Mouse (Mus musculus): ENCODE data around the gene Alg3.

Alg3 gene

DNA sequence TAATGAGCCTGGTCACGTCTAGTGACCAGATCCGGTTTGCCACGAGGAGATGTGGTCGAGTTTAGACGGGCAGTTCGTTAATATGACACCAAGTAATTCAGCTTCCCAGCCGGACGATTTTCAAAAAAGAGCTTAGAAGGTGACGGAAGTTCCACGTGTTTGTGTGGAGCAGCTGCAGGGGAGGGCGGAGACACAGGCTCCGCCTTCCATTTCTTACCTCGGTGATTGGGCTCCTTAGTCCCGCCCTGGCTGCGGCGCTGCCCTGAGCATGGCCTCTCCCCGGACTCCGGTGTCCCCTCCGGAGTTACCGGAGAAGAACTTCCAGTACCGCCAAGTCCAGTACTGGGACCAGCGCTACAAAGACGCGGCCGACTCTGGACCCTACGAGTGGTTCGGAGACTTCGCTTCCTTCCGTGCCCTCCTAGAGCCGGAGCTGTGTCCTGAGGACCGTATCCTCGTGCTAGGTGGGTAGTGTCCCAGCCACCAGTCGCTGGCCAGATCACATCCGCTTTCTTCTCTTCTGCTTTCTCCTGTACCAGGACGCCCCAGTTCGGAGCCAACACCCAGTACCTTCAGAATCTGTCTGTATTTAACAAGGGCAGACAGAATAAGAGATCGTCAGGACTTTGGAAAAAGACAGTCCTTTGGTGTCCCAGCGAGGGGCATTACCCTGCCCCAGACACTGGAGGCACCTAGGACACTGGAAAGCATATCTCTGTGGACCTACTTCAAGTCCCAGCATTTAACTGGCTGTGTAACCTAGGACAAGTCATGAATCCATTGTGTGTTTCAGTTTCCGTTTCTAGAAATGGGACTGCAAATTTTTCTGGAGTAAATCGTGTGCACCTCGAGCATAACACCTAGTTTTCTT, at the start of gene Alg3, which contains the start of the genes Eef1akmt4 and Gm49333:
TSS of gene Alg3 (minus strand) at position 379 of the 871 bp plus-strand sequence.
TSS of gene Eef1akmt4 (plus strand) at position 237 of the 871 bp plus-strand sequence.
TSS of gene Gm49333 (plus strand) at position 254 of the 871 bp plus-strand sequence.
- ChIA-PET POLR2A (interaction anchor here (0.6 to 4.3 kb wide), 89 partner anchors 8 to 1734 kb away, joined by 3 to 87 read pairs (median 5); partner anchors contain the start of genes Abcf3 (in 3 of the 4), Ap2m1 (in 3 of the 4), Camk2n2 (in 3 of the 4) and Eif2b5 (in 3 of the 4)), CTCF (interaction anchor here (0.6 to 1.5 kb wide), 9 partner anchors 9 to 859 kb away, joined by 3 to 7 read pairs (median 3); partner anchors contain the start of gene Camk2n2 (in 1 of the 4))

DNA sequence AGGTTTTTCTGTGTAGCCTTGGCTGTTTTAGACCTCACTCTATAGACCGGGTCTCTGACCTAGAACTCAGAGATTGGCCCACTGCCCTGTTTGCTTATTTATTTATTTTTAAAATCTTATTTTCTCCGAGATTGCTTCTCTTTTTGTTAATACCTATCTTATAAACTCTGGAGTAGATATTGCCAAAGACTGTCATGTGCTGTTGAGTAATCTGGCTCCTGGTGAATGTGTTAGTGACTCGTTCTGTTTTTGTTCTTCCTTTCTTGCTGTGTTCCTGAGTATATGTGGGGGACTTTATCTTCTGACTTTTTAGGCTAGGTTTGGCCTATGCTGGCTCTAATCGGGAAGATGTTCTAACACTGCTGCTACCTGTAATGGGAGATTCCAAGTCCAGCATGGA, 46.1 kb upstream of the Alg3 start:
- POLR2A ChIA-PET, result interaction anchor here in 2 of 4 experiments (0.9 to 2.2 kb wide), 5 partner anchors 11 to 31 kb away, joined by 3 to 10 read pairs (median 5); partner anchors contain the start of gene Eif4g1 (in 2 of the 2)
- CTCF ChIA-PET, result interaction anchor here in 2 of 4 experiments (0.7 to 1.5 kb wide), 2 partner anchors 10 to 149 kb away, joined by 6 to 8 read pairs; partner anchors contain the start of gene Eif4g1 (in 1 of the 2)

GRCm38 (mm10) chr16:20653315-20653714, 41.8 kb upstream of the Alg3 start:
- CTCF ChIA-PET, result interaction anchor here in 2 of 4 experiments (0.6 to 1.0 kb wide), 4 partner anchors 9 to 38 kb away, joined by 3 read pairs; no protein-coding TSS in a partner anchor
- POLR2A ChIA-PET, result interaction anchor here in 2 of 4 experiments (0.8 to 4.8 kb wide), 6 partner anchors 15 to 138 kb away, joined by 3 to 53 read pairs (median 4); partner anchors contain the start of genes Eif4g1 (in 2 of the 2), Abcf3 (in 1 of the 2) and Ap2m1 (in 1 of the 2)

- ChIA-PET CTCF (interaction anchor here in 2 of 4 experiments (0.5 to 0.6 kb wide), 2 partner anchors 18 to 57 kb away, joined by 3 read pairs; no protein-coding TSS in a partner anchor), POLR2A (interaction anchor here in 3 of 4 experiments (0.6 to 4.8 kb wide), 28 partner anchors 7 to 154 kb away, joined by 3 to 53 read pairs (median 4); partner anchors contain the start of genes Eef1akmt4 (in 2 of the 3), Eif2b5 (in 2 of the 3), Gm49333 (in 2 of the 3) and Abcf3 (in 1 of the 3))
These were observed 40.4 kb upstream of the Alg3 start for GRCm38 (mm10) chr16:20651947-20652310.

GRCm38 (mm10) chr16:20651076-20651946, 39.8 kb upstream of the Alg3 start, which contains the start of gene Psmd2:
Psmd2 (plus strand) TSS chr16:20651652.
- ChIA-PET POLR2A (interaction anchor here in 3 of 4 experiments (0.5 to 4.8 kb wide), 50 partner anchors 8 to 154 kb away, joined by 3 to 53 read pairs (median 4); partner anchors contain the start of genes Eef1akmt4 (in 3 of the 3), Gm49333 (in 3 of the 3), Abcf3 (in 2 of the 3) and Alg3 (in 2 of the 3)), CTCF (interaction anchor here in 2 of 4 experiments (0.5 to 1.6 kb wide), 4 partner anchors 18 to 142 kb away, joined by 3 to 4 read pairs (median 3); no protein-coding TSS in a partner anchor)

DNA sequence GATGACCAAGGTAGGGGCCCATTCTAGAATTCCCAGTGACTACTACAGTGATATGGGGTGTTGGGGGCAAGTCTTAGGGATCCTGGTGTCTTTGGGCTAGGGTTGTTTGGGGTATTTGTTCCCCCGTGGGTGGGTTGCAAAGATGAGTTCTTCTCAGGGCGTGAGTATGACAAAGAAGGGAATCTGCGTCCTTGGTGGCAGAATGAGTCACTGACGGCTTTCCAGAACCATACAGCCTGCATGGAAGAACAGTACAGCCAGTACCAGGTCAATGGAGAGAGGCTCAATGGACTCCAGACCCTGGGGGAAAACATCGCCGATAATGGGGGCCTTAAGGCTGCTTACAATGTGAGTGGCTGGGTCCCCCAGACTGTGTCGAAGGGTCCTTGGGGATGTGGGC, 32.4 kb upstream of the Alg3 start:
- ChIA-PET CTCF (no interaction called here), POLR2A (interaction anchor here in 2 of 4 experiments (0.5 to 1.8 kb wide), 2 partner anchors 33 to 47 kb away, joined by 3 to 8 read pairs; partner anchors contain the start of genes Alg3 (in 1 of the 2), Eef1akmt4 (in 1 of the 2) and Gm49333 (in 1 of the 2))

DNA sequence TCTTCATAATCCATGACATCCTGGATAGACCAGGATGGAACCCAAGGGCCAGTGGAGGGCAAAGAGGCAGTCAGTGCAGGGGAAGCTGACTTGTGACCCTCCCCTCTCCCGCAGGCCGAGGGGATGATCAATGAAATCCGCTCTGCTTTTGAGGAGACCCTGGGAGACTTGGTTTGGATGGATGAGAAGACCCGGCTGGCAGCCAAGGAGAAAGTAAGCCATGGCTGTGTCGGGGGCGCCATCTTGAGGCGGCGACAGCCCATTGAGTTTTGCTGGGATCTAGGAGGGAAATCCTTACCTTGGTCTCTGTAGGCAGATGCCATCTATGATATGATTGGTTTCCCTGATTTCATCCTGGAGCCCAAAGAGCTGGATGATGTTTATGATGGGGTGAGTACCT, 30.6 kb upstream of the Alg3 start:
- ChIA-PET POLR2A (interaction anchor here in 2 of 4 experiments (0.9 to 1.5 kb wide), 5 partner anchors 9 to 74 kb away, joined by 3 to 5 read pairs (median 3); partner anchors contain the start of gene Psmd2 (in 1 of the 2)), CTCF (no interaction called here)

DNA sequence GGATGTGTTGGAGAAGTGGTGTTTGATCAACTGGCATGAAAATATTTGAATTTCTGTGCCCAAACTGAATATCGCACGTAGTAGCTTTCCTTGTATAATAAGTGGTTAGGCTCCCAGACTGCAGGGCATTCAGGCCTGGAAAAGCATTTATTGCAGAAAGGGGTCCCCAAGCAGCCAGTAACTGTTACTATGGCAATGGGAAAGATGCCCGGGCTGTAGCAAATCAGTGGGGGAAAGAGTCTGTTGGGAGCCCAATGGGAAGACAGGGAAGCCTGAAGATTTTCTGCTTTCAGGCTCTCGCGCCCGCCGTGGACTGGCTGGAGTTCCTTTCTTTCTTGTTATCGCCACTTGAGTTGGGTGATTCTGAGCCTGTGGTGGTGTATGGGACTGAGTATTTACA, 26.8 kb upstream of the Alg3 start:
- CTCF ChIA-PET, result interaction anchor here in 1 of 4 experiments (0.7 kb wide), 1 partner anchor 9 kb away, joined by 3 read pairs; no protein-coding TSS in a partner anchor

DNA sequence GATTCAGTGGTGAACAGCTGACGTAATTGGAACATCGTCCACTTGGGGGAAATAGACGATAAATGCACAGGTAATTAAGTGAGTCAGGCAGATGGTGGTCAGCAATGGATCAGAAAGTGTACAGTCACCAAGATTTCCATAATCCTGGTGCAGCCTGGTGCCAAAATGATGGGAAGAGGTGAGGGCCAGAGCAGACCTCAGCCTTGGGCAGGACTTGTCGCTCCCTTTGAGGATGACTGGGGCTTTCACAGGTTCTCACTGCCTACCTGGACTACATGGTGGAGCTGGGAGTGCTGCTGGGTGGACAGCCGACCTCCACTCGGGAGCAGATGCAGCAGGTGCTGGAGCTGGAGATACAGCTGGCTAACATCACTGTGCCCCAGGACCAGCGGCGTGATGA, 25.9 kb upstream of the Alg3 start:
- POLR2A ChIA-PET, result interaction anchor here in 2 of 4 experiments (0.6 to 2.3 kb wide), 3 partner anchors 13 to 209 kb away, joined by 3 to 14 read pairs (median 6); partner anchors contain the start of gene Psmd2 (in 1 of the 2)
- CTCF ChIA-PET, result no interaction called here

More for the DNA sequence above, 26.8 kb upstream of the Alg3 start:
- POLR2A ChIA-PET, result interaction anchor here in 1 of 4 experiments (0.8 to 2.3 kb wide), 3 partner anchors 26 to 47 kb away, joined by 3 to 5 read pairs (median 3); no protein-coding TSS in a partner anchor

GRCm38 (mm10) chr16:20629731-20630634, 18.4 kb upstream of the Alg3 start, which contains the start of gene Ece2:
Ece2 (plus strand) TSS chr16:20629828.
- POLR2A ChIA-PET, result interaction anchor here in 3 of 4 experiments (0.5 to 2.3 kb wide), 15 partner anchors 8 to 152 kb away, joined by 3 to 12 read pairs (median 4); partner anchors contain the start of genes Alg3 (in 2 of the 3), Camk2n2 (in 2 of the 3), Eef1akmt4 (in 2 of the 3) and Gm49333 (in 2 of the 3)
- CTCF ChIA-PET, result interaction anchor here in 1 of 4 experiments (0.7 kb wide), 1 partner anchor 133 kb away, joined by 3 read pairs; no protein-coding TSS in a partner anchor

DNA sequence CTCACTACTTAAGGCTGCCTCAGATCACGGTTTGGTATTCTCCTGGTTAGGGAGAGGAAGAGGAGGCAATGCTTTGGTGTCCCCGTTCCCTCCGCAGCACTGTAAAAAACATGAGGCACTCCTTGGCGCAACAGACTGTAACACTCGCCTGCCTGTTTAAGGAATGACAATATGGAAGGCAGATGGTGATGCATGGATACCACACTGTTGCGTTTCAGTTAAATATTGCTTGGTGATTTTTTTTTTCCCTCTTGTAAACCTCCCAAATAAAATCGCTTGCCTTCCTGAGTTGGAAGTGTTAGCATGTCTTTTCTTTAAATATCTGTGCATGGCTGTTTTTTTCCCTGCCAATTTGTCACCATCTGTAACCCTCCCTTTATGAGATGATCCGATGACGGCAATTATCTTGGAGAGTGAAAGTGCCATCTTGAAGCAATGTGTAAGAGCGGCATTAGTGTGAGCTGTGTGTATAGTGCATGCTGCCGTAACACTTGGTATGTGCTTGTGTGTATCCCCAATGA, 17.4 kb upstream of the Alg3 start:
- ChIA-PET POLR2A (interaction anchor here in 3 of 4 experiments (0.7 to 2.3 kb wide), 5 partner anchors 12 to 151 kb away, joined by 3 to 10 read pairs (median 3); partner anchors contain the start of gene Psmd2 (in 1 of the 3)), CTCF (no interaction called here)

DNA sequence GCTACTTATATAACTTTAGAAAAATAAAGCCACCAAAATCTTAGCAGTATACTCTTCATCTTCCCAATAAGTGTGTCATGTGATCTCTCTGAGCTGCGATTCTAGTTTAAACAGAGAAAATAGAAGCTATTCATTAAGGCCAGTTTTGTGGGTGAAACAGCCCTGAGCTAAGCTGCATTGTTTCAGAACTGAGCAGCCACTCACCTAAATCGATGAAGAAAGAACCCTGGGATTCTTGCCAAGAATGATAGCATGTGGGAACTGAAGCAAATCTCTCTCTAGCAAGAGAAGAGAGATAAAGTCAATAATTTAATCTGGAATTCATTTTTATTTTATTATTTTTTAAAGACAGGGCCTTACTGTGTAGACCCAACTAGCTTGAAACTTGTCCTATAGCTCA, 11.7 kb upstream of the Alg3 start:
- ChIA-PET CTCF (no interaction called here), POLR2A (interaction anchor here (0.7 to 5.8 kb wide), 16 partner anchors 7 to 125 kb away, joined by 3 to 87 read pairs (median 9); partner anchors contain the start of genes Alg3 (in 3 of the 4), Eef1akmt4 (in 3 of the 4), Gm49333 (in 3 of the 4) and Eif2b5 (in 2 of the 4))

DNA sequence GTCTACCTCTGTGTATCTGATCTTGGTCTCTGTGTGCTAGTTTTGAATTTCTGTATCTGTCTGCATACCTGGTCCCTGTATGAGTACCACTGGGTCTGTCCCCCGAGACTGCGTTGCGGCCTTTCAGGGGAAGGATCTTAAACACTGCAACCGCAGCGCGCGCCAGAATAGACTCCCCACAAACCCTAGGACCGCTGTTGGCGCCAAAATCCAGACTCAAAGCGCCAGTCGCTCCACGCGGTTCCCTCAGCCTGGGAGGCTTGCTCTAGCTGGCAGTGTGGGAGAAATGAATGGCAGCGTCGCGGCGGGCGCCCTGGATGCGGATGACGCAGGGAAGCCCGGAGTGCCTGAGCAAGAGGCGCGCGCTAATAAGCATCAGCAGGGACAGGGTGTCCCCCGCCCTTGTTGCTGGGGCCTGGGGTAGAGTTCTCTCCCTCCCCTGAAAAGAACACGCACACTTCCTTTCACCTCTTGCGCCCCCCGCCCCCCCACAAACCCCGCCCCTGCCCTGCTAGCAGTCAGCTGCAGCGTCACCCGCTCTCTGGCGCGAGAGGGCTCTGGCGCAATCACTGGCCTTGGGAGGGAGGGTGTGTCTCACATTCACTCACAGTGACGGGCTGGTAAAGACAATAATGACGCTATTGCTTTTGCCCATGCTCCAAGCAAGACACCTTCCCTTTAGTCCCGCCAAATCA, 10.6 kb upstream of the Alg3 start:
- POLR2A ChIA-PET, result interaction anchor here in 3 of 4 experiments (0.6 to 5.8 kb wide), 37 partner anchors 9 to 170 kb away, joined by 3 to 87 read pairs (median 6); partner anchors contain the start of genes Alg3 (in 3 of the 3), Eef1akmt4 (in 3 of the 3), Gm49333 (in 3 of the 3) and Abcf3 (in 2 of the 3)
- CTCF ChIA-PET, result no interaction called here

DNA sequence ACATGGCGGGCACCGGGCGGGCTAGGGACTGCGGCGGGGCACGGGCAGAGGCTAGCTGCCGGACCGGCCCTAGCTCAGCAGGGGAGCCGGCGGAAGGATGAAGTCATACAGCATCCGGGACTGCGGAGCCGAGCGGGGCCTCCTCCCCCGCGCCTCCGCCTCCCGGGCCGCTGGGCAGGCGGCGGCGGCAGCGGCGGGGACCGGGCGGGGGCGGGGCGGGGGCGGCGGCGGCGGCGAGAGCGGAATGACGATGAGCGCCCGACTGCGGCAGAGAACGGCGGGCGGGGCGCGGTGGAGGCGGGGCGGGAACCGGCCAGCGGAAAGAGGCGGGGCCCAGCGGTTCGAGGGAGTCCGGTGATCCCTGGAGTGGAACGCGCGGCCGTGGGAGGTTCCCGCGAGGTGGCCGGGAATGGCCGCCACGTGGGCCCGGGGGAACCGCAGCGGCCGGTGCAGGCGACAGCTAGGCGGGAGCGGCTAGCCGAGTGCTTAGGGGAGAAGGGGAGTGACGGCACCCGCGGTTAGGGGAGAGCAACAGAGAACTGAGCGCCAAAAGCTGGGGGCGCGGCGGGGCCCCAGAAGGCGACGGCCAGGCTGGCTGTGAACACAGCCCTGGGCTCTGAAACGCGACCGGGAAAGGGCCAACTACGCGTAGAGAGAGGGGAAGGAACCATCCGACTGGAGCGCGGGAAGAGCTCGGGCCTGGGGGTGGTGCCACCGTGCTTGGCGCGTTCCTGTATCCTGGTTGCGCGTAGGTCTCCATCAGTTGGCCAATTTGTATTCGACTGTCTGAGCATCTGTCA, 9.9 kb upstream of the Alg3 start, which contains the start of gene Camk2n2:
TSS of gene Camk2n2 (minus strand) at position 97 of the 800 bp plus-strand sequence.
- ChIA-PET POLR2A (interaction anchor here (0.5 to 5.8 kb wide), 49 partner anchors 8 to 329 kb away, joined by 3 to 87 read pairs (median 6); partner anchors contain the start of genes Alg3 (in 3 of the 4), Eef1akmt4 (in 3 of the 4), Gm49333 (in 3 of the 4) and Abcf3 (in 2 of the 4)), CTCF (interaction anchor here in 3 of 4 experiments (0.6 to 1.0 kb wide), 4 partner anchors 10 to 425 kb away, joined by 3 read pairs; partner anchors contain the start of genes Alg3 (in 1 of the 3), Dvl3 (in 1 of the 3), Eef1akmt4 (in 1 of the 3) and Gm49333 (in 1 of the 3))

Measured in embryonic stem cell, embryonic (primary cell).